Mouse (Mus musculus): ENCODE measurements at regions not wholly inside any gene's neighbourhood (a gene's known extent, or its start where the extent isn't known, plus 50 kb on each side); places are given as distances from the start of the nearest gene placed in this dataset.

DNA sequence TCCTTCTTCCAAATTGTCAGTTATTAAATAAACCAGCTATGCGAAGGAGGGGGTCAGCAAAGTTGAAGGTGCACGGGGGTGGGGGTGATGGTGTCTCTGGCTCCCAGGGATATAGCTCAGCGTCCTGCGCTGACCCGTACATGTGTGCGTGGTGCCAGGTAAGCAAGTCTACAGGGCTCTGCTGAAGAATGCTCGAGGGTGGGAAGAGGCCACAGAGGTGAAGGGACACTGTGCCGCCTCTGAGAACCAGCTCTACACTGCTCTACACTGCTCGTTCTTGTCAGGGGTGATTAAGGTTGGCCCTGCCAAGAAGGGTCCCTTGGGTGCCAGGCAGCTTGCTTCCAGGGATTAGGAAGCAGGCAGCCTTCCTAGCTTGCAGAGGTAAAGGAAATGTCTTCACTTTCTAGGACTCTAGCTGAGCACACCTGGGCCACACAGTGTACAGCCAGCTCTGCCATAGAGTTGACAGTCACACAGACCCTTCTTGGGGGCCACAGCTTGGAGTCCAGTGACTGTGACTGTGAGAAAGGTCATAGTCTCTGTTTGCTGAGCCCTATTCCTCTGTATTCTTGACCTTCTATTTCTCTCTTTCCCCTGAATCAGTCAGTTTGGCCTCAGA, 64.7 kb upstream of the Gm11733 start:
- TF ChIP-seq POLR2A (IDR thresholded peaks at IDR 0.05; ENCODE audit: extremely low read depth, insufficient read depth, low read length): no peak
- no peak for TF ChIP-seq CTCF (IDR thresholded peaks at IDR 0.05; ENCODE audit: extremely low read depth, insufficient read depth, low read length)
